In genomic region chr19:6297641-6298040, GRCm38 (mm10) we compare ENCODE assay signal across 9 mouse cellular contexts. TPM values are rescaled to one million over a fixed set of nuclear protein-coding genes. Genes with fewer than 3 reads are reported as not detected.
A peak's percentile ranks its signal among the peaks of the same experiment; 100 is the strongest.
DNase-seq lines count a peak whose midpoint lies in the region; ATAC-seq and TF ChIP-seq lines count a peak whose summit lies in the region.
"Had no signal": no experiment of that assay in that cellular context is flagged by ENCODE, and none has a peak within 500 bp of the region (broad histone marks: within the 10 kb centered on the region; RNA-seq: fewer than 3 reads in every experiment).

No protein-coding gene starts in this region.

- no peaks in the 10 kb centered on the region for H3K27me3 ChIP-seq in kidney, embryonic 14.5 days (ENCODE audit: control insufficient read depth, insufficient read depth, low read length)
- H3K27me3 ChIP-seq in myocyte (ENCODE audit: control insufficient read depth, insufficient read depth, insufficient read length) = no peaks in the 10 kb centered on the region
- H3K27me3 ChIP-seq: lung, embryonic 15.5 days had no signal

- peak; percentile 47 for DNase-seq in kidney, postnatal 14 days
- DNase-seq in adrenal gland, postnatal 14 days = peak; percentile 88
- peak; percentile 60 for DNase-seq in heart, postnatal 25 days (ENCODE audit: low spot score)
- DNase-seq in neural tube, embryonic 10.5 days (ENCODE audit: extremely low spot score, low spot score) = no peak
- DNase-seq in thymus, postnatal 10 days (ENCODE audit: low spot score in 2 of 2) = no peak
- no peak for DNase-seq in left cerebral cortex, adult 11 months (ENCODE audit: low spot score)

- no peak overlapping the region for H3K4me2 ChIP-seq in kidney, embryonic 14.5 days (replicated peaks; ENCODE audit: low read depth, low read length)
- H3K4me2 ChIP-seq in myocyte (ENCODE audit: low read depth) = peak overlapping the region; percentile 85
- H3K4me2 ChIP-seq: lung, embryonic 15.5 days had no signal

- peaks cover 10% of the 10 kb centered on the region for H3K79me2 ChIP-seq in myocyte (ENCODE audit: control insufficient read depth, insufficient read depth)

- no peak overlapping the region for H3K4me3 ChIP-seq in kidney, embryonic 14.5 days (ENCODE audit: low read length)
- H3K4me3 ChIP-seq in myocyte = peak overlapping the region; percentile 0
- H3K4me3 ChIP-seq: lung, embryonic 15.5 days had no signal

- ATAC-seq in kidney, embryonic 14.5 days (ENCODE audit: low FRiP score, low TSS enrichment) = no peak

- no peak overlapping the region for H3K27ac ChIP-seq in kidney, embryonic 14.5 days (ENCODE audit: low read depth, low read length)
- H3K27ac ChIP-seq: lung, embryonic 15.5 days had no signal

- H3K4me1 ChIP-seq in kidney, embryonic 14.5 days (ENCODE audit: control insufficient read depth, insufficient read depth, low read length) = no peaks in the 10 kb centered on the region

- 91% methylated on average over 9 of the region's 9 CpGs for WGBS in kidney, embryonic 14.5 days

- no peak overlapping the region for H3ac ChIP-seq in myocyte (ENCODE audit: control insufficient read depth, insufficient read length)

- H3K36me3 ChIP-seq in kidney, embryonic 14.5 days (ENCODE audit: control insufficient read depth, insufficient read depth, low read length) = peaks cover 58% of the 10 kb centered on the region
- H3K36me3 ChIP-seq in myocyte (ENCODE audit: control insufficient read depth, insufficient read depth) = peaks cover 24% of the 10 kb centered on the region

- no peaks in the 10 kb centered on the region for H3K9me3 ChIP-seq in kidney, embryonic 14.5 days (ENCODE audit: control insufficient read depth, low read length)
- H3K9me3 ChIP-seq: lung, embryonic 15.5 days had no signal

- peak; percentile 56 for TF ChIP-seq POLR2A in myocyte (IDR thresholded peaks at IDR 0.05; ENCODE audit: insufficient read length, low read depth)

- intact Hi-C loops in heart, postnatal 25 days (cut with DNase I) = no loop called here

- no peak overlapping the region for H3K9ac ChIP-seq in kidney, embryonic 14.5 days (ENCODE audit: low read depth, low read length)
- H3K9ac ChIP-seq: lung, embryonic 15.5 days had no signal

TF ChIP-seq in myocyte, 11 proteins besides CTCF, POLR2A, EP300 and RAD21:
- TF ChIP-seq USF1 (IDR thresholded peaks at IDR 0.05; ENCODE audit: low read depth) = no peak
- TF ChIP-seq SRF (IDR thresholded peaks at IDR 0.05; ENCODE audit: control insufficient read depth, insufficient read length, low read depth) = peak; percentile 32
- peak; percentile 39 for TF ChIP-seq TCF12 (IDR thresholded peaks at IDR 0.05; ENCODE audit: insufficient read depth, poor library complexity, severe bottlenecking)
- TF ChIP-seq REST (IDR thresholded peaks at IDR 0.05; ENCODE audit: insufficient read depth, insufficient read length) = no peak
- peak in 2 of 3 experiments; percentile 52 to 71 for TF ChIP-seq MYOD1 (IDR thresholded peaks at IDR 0.05; ENCODE audit: control insufficient read depth in 1 of 3, insufficient read length in 2 of 3, low read depth in 2 of 3)
- peak in 2 of 3 experiments; percentile 17 to 68 for TF ChIP-seq MYOG (IDR thresholded peaks at IDR 0.05; ENCODE audit: control insufficient read depth in 1 of 3, insufficient read depth in 1 of 3, insufficient read length in 2 of 3, low read depth in 2 of 3)
TF ChIP-seq in myocyte: peak in this region for 4.

RNA-seq across cellular contexts. Expression of gene Cdc42bpg, which starts 8.6 kb away (rescaled TPM):
- 0.89 and 2.0 TPM in 2 replicates for polyA plus RNA-seq in kidney, embryonic 14.5 days (2014; fragmentation: Nextera tagmentation; extraction: Ambion mirVana)
- total RNA-seq in adrenal gland, postnatal 14 days (2021) = 9.9 and 11.5 TPM in 2 replicates
- total RNA-seq in heart, postnatal 25 days (2021) = 10 to 100 TPM in 1 of 2 experiments, 1 to 10 TPM in 1; 9.4 to 12.0 TPM
- 10.0 TPM for polyA plus RNA-seq in myocyte (2012; fragmentation: generic; extraction: Trizol)

RNA-seq across cellular contexts. Expression of gene Ehd1, which starts 21.1 kb away (rescaled TPM):
- 38.3 and 46.0 TPM in 2 replicates for polyA plus RNA-seq in kidney, embryonic 14.5 days (2014; fragmentation: Nextera tagmentation; extraction: Ambion mirVana)
- total RNA-seq in adrenal gland, postnatal 14 days (2021) = 116 and 118 TPM in 2 replicates
- 100 to 1,000 TPM; 119 to 139 TPM for total RNA-seq in heart, postnatal 25 days (2021)
- polyA plus RNA-seq in myocyte (2012; fragmentation: generic; extraction: Trizol) = 433 TPM

RNA-seq across cellular contexts. Expression of gene Men1, which starts 37.1 kb away (rescaled TPM):
- polyA plus RNA-seq in kidney, embryonic 14.5 days (2014; fragmentation: Nextera tagmentation; extraction: Ambion mirVana) = 46.1 and 49.1 TPM in 2 replicates
- 35.4 and 42.6 TPM in 2 replicates for total RNA-seq in adrenal gland, postnatal 14 days (2021)
- total RNA-seq in heart, postnatal 25 days (2021) = 10 to 100 TPM; 12.4 to 14.5 TPM
- 37.2 TPM for polyA plus RNA-seq in myocyte (2012; fragmentation: generic; extraction: Trizol)

RNA-seq across cellular contexts. Expression of gene Map4k2, which starts 43.3 kb away (rescaled TPM):
- polyA plus RNA-seq in kidney, embryonic 14.5 days (2014; fragmentation: Nextera tagmentation; extraction: Ambion mirVana) = 12.5 and 12.8 TPM in 2 replicates
- total RNA-seq in adrenal gland, postnatal 14 days (2021) = 39.6 and 70.3 TPM in 2 replicates
- total RNA-seq in heart, postnatal 25 days (2021) = 10 to 100 TPM; 42.6 to 44.3 TPM
- polyA plus RNA-seq in myocyte (2012; fragmentation: generic; extraction: Trizol) = 10.0 TPM

RNA-seq across cellular contexts. Expression of gene Atg2a, which starts 56.2 kb away (rescaled TPM):
- 7.2 and 12.4 TPM in 2 replicates for polyA plus RNA-seq in kidney, embryonic 14.5 days (2014; fragmentation: Nextera tagmentation; extraction: Ambion mirVana)
- total RNA-seq in adrenal gland, postnatal 14 days (2021) = 27.5 and 30.6 TPM in 2 replicates
- total RNA-seq in heart, postnatal 25 days (2021) = 10 to 100 TPM; 22.0 to 22.2 TPM
- 15.2 TPM for polyA plus RNA-seq in myocyte (2012; fragmentation: generic; extraction: Trizol)

Comparison
In these comparisons a context has a peak if more than half of its experiments do, and no peak if none do; other contexts are left out.
1. DNase-seq: peak in kidney, postnatal 14 days (single experiment), adrenal gland, postnatal 14 days (single experiment) and heart, postnatal 25 days (single experiment); none in neural tube, embryonic 10.5 days (single experiment), thymus, postnatal 10 days (0 of 2) and left cerebral cortex, adult 11 months (single experiment).